Mouse (Mus musculus): Measurements from ENCODE around the gene Hcst. TPM values are rescaled to one million over a fixed set of nuclear protein-coding genes. Genes with fewer than 3 reads are reported as not detected.

The Hcst gene
- total RNA-seq (2012; rRNA removed): not detected in 2 replicates

DNA sequence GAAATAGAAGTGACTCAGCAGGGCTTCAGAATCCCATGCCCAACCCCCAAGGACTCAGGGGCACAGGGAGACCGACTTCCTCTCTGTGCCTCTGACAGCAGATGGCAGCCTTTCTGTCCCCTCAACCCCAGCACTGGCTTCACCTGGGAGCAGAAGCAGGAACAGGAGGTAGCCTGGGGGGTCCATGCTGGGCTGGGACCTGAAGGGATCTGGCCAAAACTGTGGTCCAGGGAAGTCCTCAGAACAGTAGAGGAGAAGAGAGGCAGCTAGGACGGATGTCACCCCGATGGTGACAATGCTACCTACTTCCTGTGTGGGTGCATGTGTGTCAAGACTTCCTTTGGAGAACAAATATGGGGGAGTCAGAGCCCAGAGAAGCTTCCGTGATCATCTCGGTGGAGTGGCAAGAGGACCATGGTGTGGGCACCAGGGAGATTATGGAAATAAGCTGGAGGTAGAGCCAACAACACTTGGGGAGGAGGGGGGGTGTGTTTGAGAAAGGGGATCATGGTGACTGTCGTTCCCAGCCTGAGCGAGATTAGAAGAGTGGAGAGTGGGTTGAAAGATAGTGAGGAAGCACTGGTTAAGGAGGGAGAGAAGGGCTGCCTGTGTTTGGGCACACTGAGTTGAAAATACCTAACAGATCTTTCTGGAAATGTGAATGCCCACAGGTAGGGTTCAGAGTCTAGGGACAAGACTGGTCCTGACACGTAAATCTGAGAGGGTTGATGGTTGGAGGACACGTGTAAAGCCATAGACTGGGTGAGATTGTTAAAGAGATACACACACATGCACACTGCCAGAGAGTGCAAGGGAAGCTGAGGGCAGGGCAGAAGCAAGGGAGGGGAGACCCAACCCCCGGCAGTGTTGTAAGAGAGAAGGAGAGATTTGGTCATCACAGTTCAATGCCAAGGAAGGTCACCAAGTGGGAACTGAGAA is at the start of gene Hcst:
TSS of gene Hcst (minus strand) at position 294 of the 939 bp plus-strand sequence.
- Histone ChIP-seq H3K9ac (ENCODE audit: insufficient read depth, low read depth, low read length, poor library complexity, severe bottlenecking) (no peak within 1 kb of the TSS), H3K27ac (ENCODE audit: insufficient read depth, low read depth, low read length, poor library complexity, severe bottlenecking) (no peak within 1 kb of the TSS), H3K4me1 (ENCODE audit: control insufficient read depth in 2 of 2, insufficient read depth in 2 of 2, low read length in 2 of 2, poor library complexity in 1 of 2) (peaks cover 0 to 4% of the 10 kb centered on the region in 2 experiments; a peak in 1 of 4 replicates), H3K4me3 (ENCODE audit: insufficient read depth in 1 of 2, low read depth in 1 of 2, low read length in 2 of 2, poor library complexity in 1 of 2, severe bottlenecking in 1 of 2) (no peak within 1 kb of the TSS), H3K36me3 (ENCODE audit: control insufficient read depth, insufficient read depth, low read length, poor library complexity, severe bottlenecking) (peaks cover 10% of the 10 kb centered on the region), H3K9me3 (ENCODE audit: control insufficient read depth, insufficient read depth, low read depth, low read length) (no peaks in the 10 kb centered on the region)
- DNase-seq (ENCODE audit: low read depth, low spot score): no peak
- in situ Hi-C loops (cut with MboI; ENCODE audit: low sequenced_read_pairs in 2 of 2, unreplicated experiment in 2 of 2): no loop called here
- no peak for TF ChIP-seq ZNF384 (IDR thresholded peaks at IDR 0.05; ENCODE audit: low read depth, low read length)
- no peak for TF ChIP-seq CHD2 (IDR thresholded peaks at IDR 0.05; ENCODE audit: low read depth, low read length)
- TF ChIP-seq HCFC1 (IDR thresholded peaks at IDR 0.05; ENCODE audit: borderline replicate concordance, insufficient read depth, low read length): no peak
- no peak for TF ChIP-seq ZC3H11A (IDR thresholded peaks at IDR 0.05; ENCODE audit: borderline replicate concordance, low read depth, low read length)
- no peak for TF ChIP-seq MAFK (IDR thresholded peaks at IDR 0.05; ENCODE audit: insufficient read depth, low read depth, low read length)

DNA sequence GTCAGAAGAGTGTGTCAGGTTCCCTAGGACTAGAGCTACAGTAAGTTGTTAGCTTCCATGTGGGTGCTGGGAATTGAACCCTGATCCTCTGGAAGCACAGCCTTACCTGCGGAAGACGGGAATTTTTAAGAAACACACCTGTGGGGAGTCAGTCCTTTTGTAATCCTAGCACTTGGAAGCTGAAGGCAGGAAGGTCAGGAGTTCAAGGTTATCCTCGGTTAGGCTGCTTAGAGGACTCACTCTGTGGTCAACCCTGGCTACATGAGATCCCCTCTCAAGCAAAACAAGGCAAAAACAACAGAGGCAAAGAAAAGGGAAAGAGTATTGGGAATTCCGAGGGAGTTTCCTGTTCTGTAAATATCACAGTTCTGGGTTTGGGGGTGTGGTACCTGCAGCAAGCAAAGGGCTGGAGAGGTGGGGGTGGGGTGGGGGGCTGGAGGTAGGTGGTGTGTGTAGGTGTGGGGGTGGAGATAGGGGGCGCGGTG is 45.2 kb upstream of the Hcst start:
- in situ Hi-C loops (cut with MboI; ENCODE audit: low sequenced_read_pairs in 2 of 2, unreplicated experiment in 2 of 2): no loop called here
- Histone ChIP-seq H3K9me3 (ENCODE audit: control insufficient read depth, insufficient read depth, low read depth, low read length) (no peaks in the 10 kb centered on the region), H3K9ac (ENCODE audit: insufficient read depth, low read depth, low read length, poor library complexity, severe bottlenecking) (peak overlapping the region; percentile 80; the same call in 1 of the 2 replicates), H3K27ac (ENCODE audit: insufficient read depth, low read depth, low read length, poor library complexity, severe bottlenecking) (peak overlapping the region; percentile 96), H3K4me1 (ENCODE audit: control insufficient read depth in 2 of 2, insufficient read depth in 2 of 2, low read length in 2 of 2, poor library complexity in 1 of 2) (peaks cover 6 to 26% of the 10 kb centered on the region in 2 experiments), H3K36me3 (ENCODE audit: control insufficient read depth, insufficient read depth, low read length, poor library complexity, severe bottlenecking) (peaks cover 28% of the 10 kb centered on the region), H3K4me3 (ENCODE audit: insufficient read depth in 1 of 2, low read depth in 1 of 2, low read length in 2 of 2, poor library complexity in 1 of 2, severe bottlenecking in 1 of 2) (peak overlapping the region; percentile 73 to 79)
- no peak for DNase-seq (ENCODE audit: low read depth, low spot score)
- TF ChIP-seq ZC3H11A (IDR thresholded peaks at IDR 0.05; ENCODE audit: borderline replicate concordance, low read depth, low read length): no peak
- TF ChIP-seq CHD2 (IDR thresholded peaks at IDR 0.05; ENCODE audit: low read depth, low read length): no peak
- no peak for TF ChIP-seq MAFK (IDR thresholded peaks at IDR 0.05; ENCODE audit: insufficient read depth, low read depth, low read length)
- no peak for TF ChIP-seq ZNF384 (IDR thresholded peaks at IDR 0.05; ENCODE audit: low read depth, low read length)
- no peak for TF ChIP-seq HCFC1 (IDR thresholded peaks at IDR 0.05; ENCODE audit: borderline replicate concordance, insufficient read depth, low read length)

- TF ChIP-seq ZNF384 (IDR thresholded peaks at IDR 0.05; ENCODE audit: low read depth, low read length): no peak
- no peak for TF ChIP-seq HCFC1 (IDR thresholded peaks at IDR 0.05; ENCODE audit: borderline replicate concordance, insufficient read depth, low read length)
- TF ChIP-seq MAFK (IDR thresholded peaks at IDR 0.05; ENCODE audit: insufficient read depth, low read depth, low read length): no peak
- no peak for TF ChIP-seq CHD2 (IDR thresholded peaks at IDR 0.05; ENCODE audit: low read depth, low read length)
- no peak for TF ChIP-seq ZC3H11A (IDR thresholded peaks at IDR 0.05; ENCODE audit: borderline replicate concordance, low read depth, low read length)
- H3K27ac ChIP-seq (ENCODE audit: insufficient read depth, low read depth, low read length, poor library complexity, severe bottlenecking): peak overlapping the region; percentile 96
Observed at GRCm38 (mm10) chr7:30463996-30464395, 44.3 kb upstream of the Hcst start.

GRCm38 (mm10) chr7:30463568-30463967 is 43.9 kb upstream of the Hcst start:
- in situ Hi-C loops (cut with MboI; ENCODE audit: low sequenced_read_pairs in 2 of 2, unreplicated experiment in 2 of 2): no loop called here
- DNase-seq (ENCODE audit: low read depth, low spot score): no peak
- peak overlapping the region; percentile 4 to 45; a peak in 2 of 4 replicates for H3K4me3 ChIP-seq (ENCODE audit: insufficient read depth in 1 of 2, low read depth in 1 of 2, low read length in 2 of 2, poor library complexity in 1 of 2, severe bottlenecking in 1 of 2)
- peaks cover 23% of the 10 kb centered on the region for H3K36me3 ChIP-seq (ENCODE audit: control insufficient read depth, insufficient read depth, low read length, poor library complexity, severe bottlenecking)
- TF ChIP-seq ZC3H11A (IDR thresholded peaks at IDR 0.05; ENCODE audit: borderline replicate concordance, low read depth, low read length) (no peak), ZNF384 (IDR thresholded peaks at IDR 0.05; ENCODE audit: low read depth, low read length) (no peak), CHD2 (IDR thresholded peaks at IDR 0.05; ENCODE audit: low read depth, low read length) (no peak), HCFC1 (IDR thresholded peaks at IDR 0.05; ENCODE audit: borderline replicate concordance, insufficient read depth, low read length) (no peak), MAFK (IDR thresholded peaks at IDR 0.05; ENCODE audit: insufficient read depth, low read depth, low read length) (no peak)
- peaks cover 4 to 33% of the 10 kb centered on the region in 2 experiments; a peak in 3 of 4 replicates for H3K4me1 ChIP-seq (ENCODE audit: control insufficient read depth in 2 of 2, insufficient read depth in 2 of 2, low read length in 2 of 2, poor library complexity in 1 of 2)
- H3K9me3 ChIP-seq (ENCODE audit: control insufficient read depth, insufficient read depth, low read depth, low read length): no peaks in the 10 kb centered on the region
- H3K27ac ChIP-seq (ENCODE audit: insufficient read depth, low read depth, low read length, poor library complexity, severe bottlenecking): peak overlapping the region; percentile 96
- H3K9ac ChIP-seq (ENCODE audit: insufficient read depth, low read depth, low read length, poor library complexity, severe bottlenecking): no peak overlapping the region; the same call in 1 of the 2 replicates

More at GRCm38 (mm10) chr7:30463996-30464395, 44.3 kb upstream of the Hcst start:
- in situ Hi-C loops (cut with MboI; ENCODE audit: low sequenced_read_pairs in 2 of 2, unreplicated experiment in 2 of 2): no loop called here
- peak overlapping the region; percentile 25; the same call in 1 of the 2 replicates for H3K9ac ChIP-seq (ENCODE audit: insufficient read depth, low read depth, low read length, poor library complexity, severe bottlenecking)
- peaks cover 6 to 34% of the 10 kb centered on the region in 2 experiments for H3K4me1 ChIP-seq (ENCODE audit: control insufficient read depth in 2 of 2, insufficient read depth in 2 of 2, low read length in 2 of 2, poor library complexity in 1 of 2)
- H3K9me3 ChIP-seq (ENCODE audit: control insufficient read depth, insufficient read depth, low read depth, low read length): no peaks in the 10 kb centered on the region
- peak overlapping the region; percentile 18 to 79; a peak in 2 of 4 replicates for H3K4me3 ChIP-seq (ENCODE audit: insufficient read depth in 1 of 2, low read depth in 1 of 2, low read length in 2 of 2, poor library complexity in 1 of 2, severe bottlenecking in 1 of 2)
- no peak for DNase-seq (ENCODE audit: low read depth, low spot score)
- H3K36me3 ChIP-seq (ENCODE audit: control insufficient read depth, insufficient read depth, low read length, poor library complexity, severe bottlenecking): peaks cover 23% of the 10 kb centered on the region

Measured in ES-E14 (cell line).